Mouse (Mus musculus) MEL (cell line): ENCODE data around the gene Ispd.
A peak's percentile ranks its signal among the peaks of the same experiment; 100 is the strongest.

Source experiments
- BHLHE40 ChIP-seq: IDR thresholded peaks from 2 replicates; pipeline ENCODE4 v1.6.1; 2012; ENCODE audit warnings: low read depth, mild to moderate bottlenecking, inconsistent platforms, low read length, improper control_type of control experiment, borderline replicate concordance
- CHD1 ChIP-seq: IDR thresholded peaks from 2 replicates; pipeline ENCODE4 v1.6.1; 2012; ENCODE audit warnings: low read depth, mild to moderate bottlenecking, inconsistent platforms, low read length, improper control_type of control experiment
- CTCF ChIP-seq, 3 experiments: IDR thresholded peaks in 2 of 3; conservative IDR thresholded peaks in 1 of 3; 2 replicates each; pipeline ENCODE4 v1.5.1; 2011 to 2012; ENCODE audit warnings: low read length in 3 of 3, low read depth in 2 of 3, mild to moderate bottlenecking in 2 of 3, improper control_type of control experiment in 1 of 3, inconsistent platforms in 1 of 3, mixed read lengths in 1 of 3, moderate library complexity in 1 of 3; ENCODE audit not compliant: control insufficient read depth in 1 of 3, insufficient read depth in 1 of 3, poor library complexity in 1 of 3, severe bottlenecking in 1 of 3
- EP300 ChIP-seq, 2 experiments: IDR thresholded peaks; 2 replicates each; pipeline ENCODE4 v1.6.1; 2011; ENCODE audit warnings: improper control_type of control experiment in 2 of 2, low read length in 2 of 2, low read depth in 1 of 2, mild to moderate bottlenecking in 1 of 2
- GATA1 ChIP-seq: IDR thresholded peaks from 2 replicates; pipeline ENCODE4 v1.6.1; 2011; ENCODE audit warnings: low read depth, low read length, improper control_type of control experiment
- HCFC1 ChIP-seq: IDR thresholded peaks from 2 replicates; pipeline ENCODE4 v1.6.1; 2012; ENCODE audit warnings: low read depth, mild to moderate bottlenecking, inconsistent platforms, low read length, improper control_type of control experiment, moderate library complexity
- MAFK ChIP-seq: IDR thresholded peaks from 2 replicates; pipeline ENCODE4 v1.6.1; 2011; ENCODE audit warnings: low read depth, mild to moderate bottlenecking, low read length, improper control_type of control experiment, borderline replicate concordance
- MYB ChIP-seq: IDR thresholded peaks from 2 replicates; pipeline ENCODE4 v1.6.1; 2011; ENCODE audit warnings: mild to moderate bottlenecking, low read depth, low read length, improper control_type of control experiment
- POLR2A ChIP-seq, 2 experiments: IDR thresholded peaks; 2 replicates each; pipeline ENCODE4 v1.6.1; 2011 to 2012; ENCODE audit warnings: low read length in 2 of 2, mild to moderate bottlenecking in 2 of 2, control low read depth in 1 of 2, improper control_type of control experiment in 1 of 2, low read depth in 1 of 2, moderate library complexity in 1 of 2; ENCODE audit not compliant: control insufficient read depth in 1 of 2, insufficient read depth in 1 of 2, poor library complexity in 1 of 2
- RCOR1 ChIP-seq: IDR thresholded peaks from 2 replicates; pipeline ENCODE4 v1.6.1; 2012; ENCODE audit warnings: low read depth, mild to moderate bottlenecking, inconsistent platforms, low read length, improper control_type of control experiment
- TAL1 ChIP-seq: IDR thresholded peaks from 2 replicates; pipeline ENCODE4 v1.6.1; 2012; ENCODE audit warnings: mild to moderate bottlenecking, inconsistent platforms, low read length, moderate library complexity, mixed read lengths
- TCF12 ChIP-seq: IDR thresholded peaks from 2 replicates; pipeline ENCODE4 v1.6.1; 2014; ENCODE audit warnings: low read depth, mild to moderate bottlenecking, inconsistent platforms, low read length, improper control_type of control experiment, moderate library complexity
- UBTF ChIP-seq: IDR thresholded peaks from 2 replicates; pipeline ENCODE4 v1.6.1; 2012; ENCODE audit warnings: low read depth, mild to moderate bottlenecking, inconsistent platforms, low read length, improper control_type of control experiment, moderate library complexity, borderline replicate concordance; ENCODE audit not compliant: insufficient read depth

DNA sequence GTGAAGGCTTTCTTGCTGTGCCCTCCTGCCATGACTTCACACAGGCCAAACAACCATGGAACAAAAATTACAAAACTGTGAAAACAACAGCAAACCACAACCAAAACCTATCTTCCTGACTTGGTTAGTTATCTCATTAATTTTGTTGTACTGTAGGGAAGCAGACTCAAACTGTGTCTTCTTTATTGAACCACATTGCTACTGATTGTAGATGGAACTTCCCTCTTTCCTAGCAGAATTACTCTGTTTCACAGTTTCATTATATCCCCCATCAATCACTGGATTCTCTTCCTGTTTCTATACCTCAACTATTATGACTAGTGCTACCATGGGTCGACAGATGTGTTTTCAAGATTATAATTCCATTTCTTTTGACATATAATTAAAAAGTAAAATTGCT, 251.2 kb downstream of the Ispd start:
- no peak for TF ChIP-seq CHD1
- TF ChIP-seq MAFK = no peak
- TF ChIP-seq POLR2A (IDR thresholded peaks at IDR 0.05; ENCODE audit: control insufficient read depth in 1 of 2, insufficient read depth in 1 of 2, low read depth in 1 of 2, low read length in 2 of 2, poor library complexity in 1 of 2) = no peak
- TF ChIP-seq CTCF (IDR thresholded peaks at IDR 0.05 in 2 of 3, conservative IDR thresholded peaks at IDR 0.05 in 1 of 3; ENCODE audit: control insufficient read depth in 1 of 3, insufficient read depth in 1 of 3, low read depth in 2 of 3, low read length in 3 of 3, poor library complexity in 1 of 3, severe bottlenecking in 1 of 3) = no peak
- peak; percentile 55 to 75 for TF ChIP-seq EP300 (IDR thresholded peaks at IDR 0.05; ENCODE audit: low read depth in 1 of 2, low read length in 2 of 2)
- TF ChIP-seq UBTF = no peak
- TF ChIP-seq GATA1 = peak; percentile 46; the same call in 1 of the 2 replicates
- TF ChIP-seq HCFC1 = no peak
- TF ChIP-seq TAL1 = no peak
- 0 out of 2 replicates have a peak, but pooled peaks have one; percentile 13 for TF ChIP-seq MYB
- peak; percentile 76; the same call in 1 of the 2 replicates for TF ChIP-seq RCOR1
- no peak for TF ChIP-seq TCF12
- TF ChIP-seq BHLHE40 = no peak
